Mouse (Mus musculus) cerebellum, postnatal 25 days (tissue): ENCODE results near the gene Myom1.
A peak's percentile ranks its signal among the peaks of the same experiment; 100 is the strongest.

Source experiments
- DNase-seq, 2 experiments: peaks; one replicate each; pipeline ENCODE4 v3.0.0; 2021; ENCODE audit warnings: mixed read lengths in 2 of 2

The Myom1 gene

GRCm38 (mm10) chr17:71062049-71062560 is 59.7 kb downstream of the Myom1 start:
- no peak for DNase-seq

GRCm38 (mm10) chr17:71062870-71063602 is 60.6 kb downstream of the Myom1 start:
- DNase-seq, result no peak

GRCm38 (mm10) chr17:71064463-71065014 is 62.1 kb downstream of the Myom1 start:
- no peak for DNase-seq

DNA sequence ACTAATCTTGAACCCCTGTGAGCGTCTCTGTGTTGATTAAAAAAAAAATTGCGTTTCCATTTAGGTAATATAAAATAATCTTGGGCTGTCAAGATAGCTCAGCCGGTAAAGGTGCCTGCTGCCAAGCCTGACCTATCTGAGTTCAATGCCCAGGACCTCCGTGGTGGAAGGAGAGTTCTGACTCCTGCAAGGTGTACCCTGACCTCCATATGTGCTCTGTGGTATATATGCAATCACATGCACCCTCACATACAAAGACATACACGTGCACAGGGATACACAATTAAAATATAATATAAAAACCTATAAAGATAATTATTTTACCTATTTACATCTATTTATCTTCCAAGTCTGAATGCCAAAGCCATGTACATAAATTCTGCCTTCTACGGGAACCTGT is 62.7 kb downstream of the Myom1 start:
- no peak for DNase-seq

DNA sequence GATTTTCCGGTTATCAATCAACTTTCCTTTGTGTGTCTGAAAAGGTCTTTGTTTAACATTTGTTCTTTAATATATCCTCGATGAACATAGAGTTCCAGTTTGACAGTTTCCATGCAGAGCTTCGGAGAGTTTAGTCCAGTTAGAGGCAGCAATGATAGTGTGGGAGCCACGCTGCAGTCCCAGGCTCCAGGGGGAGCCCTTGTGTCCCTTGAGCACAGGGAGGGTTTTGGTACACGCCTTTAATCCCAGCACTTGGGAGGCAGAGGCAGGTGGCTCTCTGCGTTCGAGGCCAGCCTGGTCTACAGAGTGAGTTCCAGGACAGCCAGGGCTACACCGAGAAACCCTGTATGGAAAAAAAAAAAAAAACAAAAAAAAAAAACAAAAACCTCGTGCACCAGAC is 66.7 kb downstream of the Myom1 start:
- DNase-seq, result no peak

GRCm38 (mm10) chr17:71071958-71072357 is 69.5 kb downstream of the Myom1 start:
- no peak for DNase-seq

- DNase-seq, result no peak
Observed at GRCm38 (mm10) chr17:71074386-71074785, 72.0 kb downstream of the Myom1 start.

DNA sequence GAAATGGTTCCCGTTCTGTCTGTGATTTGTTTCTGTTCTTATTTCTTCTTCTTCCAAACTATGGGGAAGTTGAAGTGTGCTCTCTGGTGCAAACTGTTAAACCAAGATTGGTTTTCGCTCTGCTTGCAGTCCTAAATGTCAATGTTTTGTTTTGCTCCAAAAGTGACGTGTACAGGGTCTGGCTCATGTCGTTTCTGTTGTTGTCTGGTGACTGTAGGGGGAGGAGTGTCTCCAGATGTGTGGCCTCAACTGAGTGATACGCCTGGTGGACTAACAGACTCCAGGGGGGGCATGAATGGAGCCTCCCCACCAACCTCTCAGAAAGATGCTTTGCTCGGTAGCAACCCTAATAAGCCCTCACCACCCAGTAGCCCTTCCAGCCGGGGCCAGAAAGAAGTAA is 79.6 kb downstream of the Myom1 start:
- no peak for DNase-seq

DNA sequence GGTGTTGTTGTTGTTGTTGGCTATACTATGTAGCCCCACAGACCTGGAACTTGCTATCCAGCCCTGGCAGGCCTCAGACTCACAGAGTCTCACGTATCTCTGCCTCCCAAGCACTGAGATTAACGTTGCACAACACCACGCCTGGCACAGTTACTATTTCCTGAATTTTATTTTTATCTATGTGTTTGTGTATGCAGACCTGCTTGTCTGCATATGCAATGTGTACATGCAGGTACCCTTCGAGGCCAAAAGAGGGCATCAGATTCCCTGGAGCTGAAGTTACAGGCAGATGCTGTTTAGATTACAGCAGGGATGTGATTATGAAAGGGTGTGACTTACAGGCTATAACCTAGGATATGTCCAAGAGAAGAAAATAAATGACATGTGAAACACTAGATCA is 84.5 kb downstream of the Myom1 start:
- DNase-seq, result no peak

GRCm38 (mm10) chr17:71087396-71088153 is 85.1 kb downstream of the Myom1 start:
- DNase-seq, result no peak

DNA sequence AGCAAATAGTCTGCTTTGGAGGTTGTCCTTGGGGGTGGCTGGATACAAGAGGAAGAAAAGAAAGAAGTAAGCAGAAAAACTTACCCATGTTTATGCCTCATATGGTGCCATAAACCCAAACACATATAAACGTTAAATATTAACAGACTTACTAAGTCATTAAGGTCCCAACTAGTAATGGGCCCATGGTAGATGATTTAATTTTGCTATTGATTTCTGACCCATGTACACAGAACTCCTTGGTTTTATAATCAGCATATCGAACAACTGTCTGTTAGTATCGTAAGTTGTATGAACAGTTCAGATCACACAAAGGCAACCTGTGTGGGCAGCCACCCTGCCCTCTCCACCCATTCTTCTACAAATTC is 85.7 kb downstream of the Myom1 start:
- DNase-seq, result no peak

GRCm38 (mm10) chr17:71088991-71089434 is 86.6 kb downstream of the Myom1 start:
- DNase-seq, result no peak

DNA sequence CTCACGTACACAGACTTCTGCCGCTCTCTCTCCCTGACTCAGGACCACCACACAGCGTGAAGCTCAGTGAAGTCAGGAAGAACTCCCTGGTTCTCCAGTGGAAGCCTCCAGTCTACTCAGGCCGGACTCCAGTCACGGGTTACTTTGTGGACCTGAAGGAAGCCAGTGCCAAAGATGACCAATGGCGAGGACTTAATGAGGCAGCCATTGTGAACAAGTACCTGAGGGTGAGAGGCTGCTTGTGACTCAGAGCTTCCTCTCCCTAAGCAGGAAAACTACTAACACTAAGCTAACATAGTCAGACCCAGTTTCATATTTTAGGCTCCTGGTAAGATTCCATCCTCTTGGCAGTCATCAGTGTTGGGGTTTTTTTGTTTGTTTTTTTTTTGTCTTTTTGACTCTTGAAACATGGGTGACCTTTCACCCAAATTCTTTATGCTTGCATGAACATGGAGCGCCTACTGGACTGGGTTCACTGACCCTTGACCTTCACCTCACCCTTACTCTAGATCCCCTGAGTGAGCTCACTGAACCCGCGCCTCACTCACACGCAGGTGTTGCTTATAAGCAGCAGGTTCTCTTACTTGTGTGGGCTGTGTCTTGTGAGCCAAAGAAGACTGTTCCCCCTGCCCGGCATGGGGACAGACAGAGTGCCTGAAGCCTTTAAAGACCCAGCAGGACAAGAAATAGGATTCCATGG is 87.5 kb downstream of the Myom1 start:
- no peak for DNase-seq

- no peak for DNase-seq
Observed at GRCm38 (mm10) chr17:71091024-71091423, 88.6 kb downstream of the Myom1 start.

GRCm38 (mm10) chr17:71092341-71092740 is 89.9 kb downstream of the Myom1 start:
- DNase-seq, result no peak

DNA sequence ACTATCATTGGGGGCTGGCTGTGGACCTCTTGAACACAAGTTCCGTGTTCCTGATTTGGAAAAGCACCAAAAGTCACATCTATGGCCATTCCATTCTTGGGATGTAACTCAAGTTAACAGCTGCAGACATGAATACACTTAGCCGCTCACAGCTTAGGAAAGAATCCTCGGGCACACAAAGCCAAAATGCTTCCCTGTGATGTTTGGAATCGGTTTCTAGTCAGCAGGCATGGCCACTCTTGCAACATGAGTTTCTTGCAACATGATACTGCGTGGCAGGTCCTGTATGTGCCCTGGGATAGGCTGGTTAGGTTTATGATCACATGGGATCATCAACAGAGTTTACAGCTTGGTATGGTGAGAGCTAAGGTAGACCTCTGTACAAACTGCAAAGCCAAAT is 91.4 kb downstream of the Myom1 start:
- no peak for DNase-seq

DNA sequence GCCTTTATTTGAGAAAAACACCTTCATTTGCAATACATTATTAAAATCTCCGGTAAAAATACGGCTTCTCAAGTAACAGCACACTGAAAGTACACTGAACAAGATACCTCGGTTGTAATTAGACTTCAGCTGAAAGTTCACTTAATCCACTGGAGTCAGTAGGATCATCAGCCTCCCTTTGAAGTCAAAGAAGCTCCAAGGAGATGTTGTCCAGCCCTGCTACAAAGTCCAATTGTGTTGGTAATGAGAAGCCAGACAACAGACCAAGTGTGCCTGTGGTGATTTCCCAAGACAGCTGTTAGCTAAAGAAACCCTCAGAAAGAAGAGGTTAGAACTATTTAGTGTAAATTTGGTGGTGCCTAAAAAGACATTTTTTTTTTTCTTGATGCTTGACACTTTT is 92.0 kb downstream of the Myom1 start:
- DNase-seq, result no peak

DNA sequence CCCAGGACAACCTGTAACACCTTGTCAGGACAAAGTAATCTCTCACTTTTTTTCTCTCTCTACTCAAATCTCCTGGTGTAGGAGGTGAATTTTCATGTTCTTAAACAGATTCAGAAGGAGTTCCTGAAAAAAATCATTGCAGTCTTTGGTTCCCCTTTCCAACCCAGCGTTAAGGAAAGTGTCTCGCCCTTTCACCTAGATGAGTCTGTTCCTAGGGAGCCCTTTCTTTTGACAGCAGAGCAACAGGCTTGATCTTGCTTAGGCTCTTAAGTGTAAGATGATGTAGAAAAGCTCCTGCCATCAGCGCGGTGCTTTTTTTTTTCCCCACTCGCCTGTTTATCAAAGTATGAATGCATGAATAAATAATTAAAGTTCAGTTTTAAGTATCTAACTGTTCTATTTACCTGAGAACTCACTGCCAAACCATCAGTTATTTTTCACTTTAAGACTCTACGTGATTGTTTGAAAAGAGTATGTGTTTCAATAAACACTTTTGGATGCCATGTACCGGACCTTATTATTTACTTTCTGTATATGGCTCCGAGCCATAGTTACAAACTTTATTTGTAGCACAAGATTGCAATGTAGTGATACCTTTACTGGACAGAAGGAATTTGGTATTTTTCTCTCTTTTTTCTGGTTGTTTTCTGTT is 94.2 kb downstream of the Myom1 start:
- no peak for DNase-seq

DNA sequence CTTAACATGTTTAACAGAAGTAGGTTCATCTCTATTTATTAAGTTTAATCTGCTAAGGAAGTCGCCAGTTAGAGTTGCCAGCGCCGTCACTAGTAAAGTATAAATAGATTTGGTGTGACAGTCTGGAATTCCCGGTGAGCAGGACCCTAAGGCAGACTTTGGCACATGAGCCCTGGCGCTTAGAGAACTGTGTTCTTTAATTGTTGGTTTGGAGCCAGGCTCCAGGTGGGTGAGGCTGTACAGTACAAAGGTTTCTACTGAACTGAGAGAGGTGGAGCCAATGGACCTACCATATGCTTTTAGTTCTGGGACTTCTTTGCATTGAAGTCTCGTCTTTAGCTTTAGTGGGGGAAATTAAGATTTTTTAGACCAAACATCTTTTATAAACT is 94.8 kb downstream of the Myom1 start:
- peak; percentile 35 to 65 for DNase-seq

DNA sequence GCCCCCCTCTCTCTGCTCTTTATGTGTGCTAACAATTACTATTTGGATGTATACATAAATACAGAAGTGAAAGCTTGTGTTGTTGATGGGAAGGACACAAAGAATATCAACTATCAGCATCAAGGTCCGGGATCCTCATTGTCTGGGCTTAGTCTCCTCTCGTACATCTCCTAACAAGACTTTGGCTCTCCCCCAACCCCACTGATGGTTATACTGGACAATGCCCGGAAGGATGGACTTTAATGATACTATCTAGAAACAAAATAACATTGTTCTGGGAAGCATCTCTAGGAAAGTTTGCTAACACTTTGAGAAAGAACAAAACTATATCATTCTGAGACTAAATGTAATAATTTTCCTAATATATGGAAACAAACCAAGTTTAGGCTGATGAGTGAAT is 96.2 kb downstream of the Myom1 start:
- no peak for DNase-seq

- DNase-seq, result no peak
Observed at GRCm38 (mm10) chr17:71102571-71103551, 100.4 kb downstream of the Myom1 start.
